Mouse (Mus musculus) brain, embryonic 14.5 days (tissue): ENCODE results near the gene Polr2h.

ENCODE experiments used
- CTCF ChIP-seq: fragments of 200-500 bp; IDR thresholded peaks from 2 replicates; pipeline ENCODE4 v1.5.1; 2012; ENCODE audit warnings: inconsistent platforms, mild to moderate bottlenecking, moderate library complexity, borderline replicate concordance; ENCODE audit not compliant: insufficient read depth, insufficient read length; ENCODE audit errors: extremely low read depth
- POLR2A ChIP-seq: fragments of 200-500 bp; IDR thresholded peaks from 2 replicates; pipeline ENCODE4 v1.6.1; 2012; ENCODE audit warnings: mild to moderate bottlenecking, inconsistent platforms, borderline replicate concordance; ENCODE audit not compliant: poor library complexity, insufficient read depth, insufficient read length, severe bottlenecking; ENCODE audit errors: extremely low read depth

DNA sequence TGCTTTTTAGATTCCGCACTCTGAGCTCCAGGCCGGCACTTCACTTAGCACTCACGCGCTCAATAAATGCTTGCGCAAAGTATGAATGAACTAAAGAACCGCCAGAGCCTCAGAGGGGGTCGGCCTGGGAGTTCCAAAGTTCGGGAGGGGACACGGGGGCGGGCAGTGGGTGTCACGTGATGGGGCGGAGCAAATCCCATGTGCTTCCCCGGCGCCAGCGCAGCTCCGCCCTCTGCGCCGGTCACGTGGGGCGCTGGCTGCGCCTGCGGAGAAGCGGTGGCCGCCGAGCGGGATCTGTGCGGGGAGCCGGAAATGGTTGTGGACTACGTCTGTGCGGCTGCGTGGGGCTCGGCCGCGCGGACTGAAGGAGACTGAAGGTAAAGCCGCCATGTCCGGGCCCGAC, 45.0 kb upstream of the Polr2h start:
- no peak for TF ChIP-seq CTCF
- peak; percentile 67 for TF ChIP-seq POLR2A
